Mouse (Mus musculus): Measurements from ENCODE around the gene Rps27a. TPM values are rescaled to one million over a fixed set of nuclear protein-coding genes. Genes with fewer than 3 reads are reported as not detected.
A peak's percentile ranks its signal among the peaks of the same experiment; 100 is the strongest.

Rps27a gene
- total RNA-seq, 2 experiments from 2014 or later: 652 to 712 TPM

GRCm38 (mm10) chr11:29514682-29515412 is 33.1 kb downstream of the Rps27a start, which contains the start of gene Prorsd1:
Gene Prorsd1, minus strand, starts transcription at chr11:29515033.
- intact Hi-C loops (cut with DNase I): no loop called here
- peak; percentile 91 for DNase-seq

DNA sequence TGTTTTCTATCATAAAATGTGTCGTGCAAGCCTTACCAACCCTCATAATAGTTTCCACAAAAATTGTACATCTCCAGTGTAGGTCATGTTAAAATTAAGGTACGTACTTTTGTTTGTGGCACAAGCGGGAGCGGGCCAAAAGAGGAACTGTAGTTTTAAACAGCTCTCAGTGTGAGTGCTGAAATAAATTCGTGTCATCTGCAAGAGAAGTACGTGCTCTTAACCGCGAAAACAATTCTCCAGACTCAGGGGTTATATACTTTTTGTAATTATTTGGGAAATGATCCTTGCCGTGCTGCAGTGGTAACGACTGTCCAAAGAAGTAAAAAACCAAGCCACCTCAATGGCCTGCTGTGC is 33.6 kb downstream of the Rps27a start:
- intact Hi-C loops (cut with DNase I): no loop called here

GRCm38 (mm10) chr11:29512818-29513535 is 34.9 kb downstream of the Rps27a start:
- intact Hi-C loops (cut with DNase I): no loop called here
- DNase-seq: no peak

More for the DNA sequence above, 33.6 kb downstream of the Rps27a start:
- no peak for DNase-seq

DNA sequence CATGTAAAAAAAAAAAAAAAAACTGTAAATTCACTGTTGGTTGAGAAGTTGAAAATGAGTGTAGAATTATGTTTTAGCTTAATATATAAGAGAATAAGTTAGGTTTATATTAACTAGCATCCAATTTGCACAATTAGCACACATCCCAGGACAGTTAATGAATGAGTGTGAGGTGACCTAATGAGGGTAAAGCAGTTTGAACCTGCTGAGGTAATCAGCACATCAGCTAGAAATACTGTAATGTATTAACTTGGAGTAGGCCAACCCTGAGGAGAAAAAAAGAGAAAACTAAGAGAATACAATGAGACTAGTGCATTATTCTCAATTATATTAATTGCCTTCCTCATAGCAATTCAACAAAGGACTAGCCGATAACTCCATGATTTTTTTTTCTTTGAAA is 38.5 kb downstream of the Rps27a start:
- intact Hi-C loops (cut with DNase I): loop anchor here (10.0 kb wide), 1 partner anchor 295 kb away; no protein-coding TSS in a partner anchor
- DNase-seq: no peak

DNA sequence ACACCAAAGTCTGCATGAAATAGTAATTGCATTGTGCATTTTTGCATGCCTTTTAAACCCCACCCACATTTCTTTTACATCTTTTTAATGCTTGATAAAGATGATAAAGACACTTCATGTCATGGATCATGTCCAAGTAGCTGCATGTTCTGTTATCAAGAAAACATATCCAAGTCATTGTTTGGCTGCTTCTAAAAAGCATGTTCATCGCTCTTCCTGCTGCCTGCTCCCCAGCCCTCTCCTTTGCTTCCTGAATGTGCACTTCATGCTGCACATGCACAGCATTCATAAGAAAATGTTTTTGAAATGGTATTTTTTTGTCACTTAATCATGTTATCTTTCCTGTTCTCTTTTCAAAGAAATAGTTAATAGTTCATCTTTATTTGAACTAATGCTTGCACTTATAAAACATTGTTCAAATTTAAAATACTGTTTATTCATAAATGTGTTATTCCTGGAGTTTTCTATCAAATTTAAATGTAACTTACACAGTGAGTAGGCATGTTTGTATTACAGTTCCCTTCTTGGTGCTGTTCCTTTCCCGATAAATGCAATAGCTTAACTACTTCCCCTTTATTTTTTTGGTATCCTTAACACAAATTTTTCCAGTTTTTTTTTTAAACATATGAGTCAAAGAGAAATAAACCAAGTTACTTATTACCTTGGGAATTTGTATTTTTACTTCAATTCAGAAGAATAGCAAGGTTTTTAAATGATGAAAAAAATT is 42.8 kb downstream of the Rps27a start:
- no peak for DNase-seq
- intact Hi-C loops (cut with DNase I): loop anchor here (10.0 kb wide), 1 partner anchor 290 kb away; no protein-coding TSS in a partner anchor

DNA sequence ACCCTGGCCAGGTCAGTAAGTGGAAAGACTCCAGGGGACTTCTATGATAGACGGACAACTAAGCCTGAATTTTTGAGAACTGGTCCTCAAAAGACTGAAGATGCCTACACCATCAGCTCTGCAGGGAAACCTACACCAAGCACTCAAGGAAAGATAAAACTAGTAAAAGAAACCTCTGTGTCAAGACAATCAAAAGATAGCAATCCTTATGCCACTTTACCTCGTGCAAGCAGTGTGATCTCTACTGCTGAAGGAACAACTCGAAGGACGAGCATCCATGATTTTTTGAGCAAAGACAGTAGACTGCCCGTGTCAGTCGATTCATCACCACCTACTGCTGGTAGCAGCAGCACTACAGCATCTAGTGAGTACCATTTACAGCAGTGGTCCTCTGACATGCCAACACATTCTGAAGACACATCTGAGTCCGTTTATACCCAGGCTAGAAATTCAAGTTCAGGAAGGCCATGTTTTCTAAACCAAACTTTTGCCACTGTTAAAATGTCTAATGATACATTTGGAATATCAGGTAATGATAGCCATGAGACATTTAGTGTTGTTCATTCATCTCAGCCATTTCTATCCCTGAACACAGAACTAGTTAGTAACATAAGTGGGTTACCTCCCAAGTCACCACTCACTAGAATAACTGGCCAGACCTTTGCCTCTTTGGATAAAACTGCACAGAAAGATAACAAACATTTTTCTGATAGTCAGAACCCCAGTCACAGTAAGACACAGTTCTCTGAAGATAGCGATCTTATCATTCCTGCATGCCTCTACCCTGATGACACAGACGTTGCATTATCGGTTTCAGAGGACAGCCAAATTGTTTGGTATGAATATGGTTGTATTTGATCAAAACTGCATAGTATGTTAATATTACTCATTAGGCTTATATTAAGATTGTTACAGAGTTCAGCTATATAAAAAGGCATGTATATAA is 43.7 kb downstream of the Rps27a start:
- no peak for DNase-seq
- intact Hi-C loops (cut with DNase I): loop anchor here (10.0 kb wide), 1 partner anchor 289 kb away; no protein-coding TSS in a partner anchor

GRCm38 (mm10) chr11:29496962-29497361 is 50.9 kb downstream of the Rps27a start:
- intact Hi-C loops (cut with DNase I): no loop called here

More at GRCm38 (mm10) chr11:29496962-29497361, 50.9 kb downstream of the Rps27a start:
- no peak for DNase-seq

Other genes starting within 250 kb of the Rps27a start
- gene Ccdc88a, start 174.5 kb downstream of the Rps27a start, total RNA-seq (2021): 100 to 1,000 TPM; 128 to 132 TPM
- gene Prorsd1, start 33.1 kb downstream of the Rps27a start, total RNA-seq (2021): 1 to 10 TPM; 3.3 to 3.8 TPM
- 10 to 100 TPM; 33.2 to 40.3 TPM for gene Mtif2, start 21.7 kb downstream of the Rps27a start, total RNA-seq (2021)
- under 1 TPM in 1 of 2 experiments, not detected in 1; 0.32 TPM for gene Clhc1, start 159 bp downstream of the Rps27a start, total RNA-seq (2021)
- 100 to 1,000 TPM; 607 to 620 TPM for gene Rtn4, start 144.8 kb upstream of the Rps27a start, total RNA-seq (2021)